Mouse (Mus musculus): ENCODE measurements around the gene Tm4sf19. TPM values are rescaled to one million over a fixed set of nuclear protein-coding genes. Genes with fewer than 3 reads are reported as not detected.

Gene Tm4sf19
- total RNA-seq, 2 experiments from 2014 or later, result not detected

Other genes starting within 250 kb of the Tm4sf19 start
- 10 to 100 TPM in 1 of 2 experiments, 1 to 10 TPM in 1; 8.5 to 12.3 TPM for gene Nrros, start 234.9 kb upstream of the Tm4sf19 start, total RNA-seq (2021)
- gene Bex6, start 220.7 kb upstream of the Tm4sf19 start, total RNA-seq (2021), result not detected
- gene Fbxo45, start 153.3 kb upstream of the Tm4sf19 start, total RNA-seq (2021), result 10 to 100 TPM; 41.4 to 44.7 TPM
- gene Wdr53, start 153.3 kb upstream of the Tm4sf19 start, total RNA-seq (2021), result 10 to 100 TPM; 10.9 to 11.9 TPM
- not detected for gene Smco1, start 129.0 kb upstream of the Tm4sf19 start, total RNA-seq (2021)
- gene Rnf168, start 123.0 kb upstream of the Tm4sf19 start, total RNA-seq (2021), result 10 to 100 TPM; 25.4 to 28.6 TPM
- 10 to 100 TPM; 52.5 to 55.7 TPM for gene Ubxn7, start 68.2 kb upstream of the Tm4sf19 start, total RNA-seq (2021)
- gene Tctex1d2, start 19.2 kb downstream of the Tm4sf19 start, total RNA-seq (2021), result 10 to 100 TPM; 12.9 to 14.5 TPM
- 10 to 100 TPM; 40.0 to 41.8 TPM for gene Pcyt1a, start 30.4 kb downstream of the Tm4sf19 start, total RNA-seq (2021)
- gene Slc51a, start 87.4 kb downstream of the Tm4sf19 start, total RNA-seq (2021), result not detected
- not detected for gene Zdhhc19, start 95.8 kb downstream of the Tm4sf19 start, total RNA-seq (2021)
- 10 to 100 TPM; 89.4 to 97.8 TPM for gene Tfrc, start 208.4 kb downstream of the Tm4sf19 start, total RNA-seq (2021)
- gene Tnk2, start 243.4 kb downstream of the Tm4sf19 start, total RNA-seq (2021), result 100 to 1,000 TPM; 112 TPM

Measured in left cerebral cortex, postnatal 14 days (tissue).